Mouse (Mus musculus): Measurements from ENCODE around the gene Lrig3. TPM values are rescaled to one million over a fixed set of nuclear protein-coding genes. Genes with fewer than 3 reads are reported as not detected.

Gene Lrig3
- polyA plus RNA-seq, 1 experiment: 2.3 TPM

DNA sequence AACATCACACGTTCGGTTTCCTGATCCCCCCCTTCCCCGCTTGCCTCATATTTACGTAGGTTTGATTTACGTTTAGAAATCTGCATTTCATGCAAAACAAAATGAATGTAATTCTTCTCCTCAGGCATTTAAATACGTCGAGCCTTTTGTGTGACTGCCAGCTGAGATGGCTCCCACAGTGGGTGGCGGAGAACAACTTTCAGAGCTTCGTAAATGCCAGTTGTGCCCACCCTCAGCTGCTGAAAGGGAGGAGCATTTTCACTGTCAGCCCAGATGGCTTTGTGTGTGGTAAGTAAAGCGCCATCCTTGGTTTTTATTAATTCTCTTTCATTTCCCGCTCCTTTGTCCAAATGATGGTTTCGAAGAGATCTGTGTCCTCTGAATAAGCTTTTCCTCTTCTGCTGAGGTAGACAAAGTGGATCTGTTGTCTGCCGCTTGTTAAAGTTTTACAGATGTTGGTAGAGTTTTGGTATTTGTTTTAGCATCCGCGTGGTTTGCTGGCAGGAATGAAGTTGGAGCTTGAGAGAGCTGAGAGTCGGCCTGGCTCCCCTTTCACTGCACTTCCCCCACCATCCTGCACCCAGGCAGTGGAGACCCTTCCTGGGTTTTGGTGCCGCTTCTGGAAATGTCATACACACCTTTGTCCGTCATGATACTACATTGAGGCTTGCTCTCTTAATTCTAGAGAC lies 37.0 kb downstream of the Lrig3 start:
- Histone ChIP-seq H3K4me3 (ENCODE audit: insufficient read depth, low read depth, low read length) (no peak overlapping the region), H3K4me1 (ENCODE audit: control insufficient read depth, insufficient read depth, insufficient read length, low read length) (0 out of 2 replicates have a peak, but pooled peaks cover 2% of the 10 kb centered on the region), H3K27ac (replicated peaks; ENCODE audit: low read depth, low read length) (no peak overlapping the region)

DNA sequence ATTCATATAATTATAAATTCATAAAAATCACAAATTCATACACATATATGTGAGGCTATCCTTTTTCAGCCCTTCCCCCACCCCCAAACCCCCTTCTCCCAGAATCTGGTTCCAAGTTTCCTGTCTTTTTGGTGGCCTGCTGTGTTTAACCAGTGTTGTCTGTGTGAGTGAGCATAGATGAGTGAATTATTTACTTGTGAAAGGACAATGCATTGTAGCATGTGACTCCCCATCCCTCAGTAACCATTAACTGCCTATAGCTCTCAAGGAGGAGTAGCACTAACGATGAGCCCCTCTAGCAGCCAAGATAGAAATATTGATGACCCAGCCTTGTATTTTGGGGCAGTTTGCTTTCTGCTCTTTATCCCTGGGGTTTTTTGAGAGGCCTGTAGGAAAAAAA lies 37.9 kb downstream of the Lrig3 start:
- Histone ChIP-seq H3K4me3 (ENCODE audit: insufficient read depth, low read depth, low read length) (no peak overlapping the region), H3K27ac (replicated peaks; ENCODE audit: low read depth, low read length) (no peak overlapping the region), H3K4me1 (ENCODE audit: control insufficient read depth, insufficient read depth, insufficient read length, low read length) (0 out of 2 replicates have a peak, but pooled peaks cover 2% of the 10 kb centered on the region)

DNA sequence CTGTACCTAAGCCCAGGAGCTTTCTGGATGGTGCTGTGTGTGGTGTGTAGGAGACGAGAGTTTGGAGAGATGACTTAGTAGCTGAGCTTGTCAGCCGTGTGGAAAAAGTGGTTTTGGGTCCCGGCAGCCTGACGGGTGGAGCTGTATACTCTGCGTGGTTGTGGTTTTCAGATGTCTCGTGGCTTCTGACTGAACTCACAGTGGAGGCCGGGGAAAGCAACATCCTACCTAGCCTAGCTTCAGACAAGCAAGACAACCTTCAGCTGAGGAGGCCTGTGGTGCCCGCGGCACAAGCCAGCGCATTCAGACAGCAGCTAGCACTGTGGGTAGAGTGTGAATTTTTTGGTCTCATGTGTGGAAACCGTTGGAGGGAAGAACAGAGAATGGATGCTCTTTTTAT lies 47.7 kb downstream of the Lrig3 start:
- Histone ChIP-seq H3K4me1 (ENCODE audit: control insufficient read depth, insufficient read depth, insufficient read length, low read length) (no peaks in the 10 kb centered on the region), H3K4me3 (ENCODE audit: insufficient read depth, low read depth, low read length) (no peak overlapping the region), H3K27ac (replicated peaks; ENCODE audit: low read depth, low read length) (no peak overlapping the region)

DNA sequence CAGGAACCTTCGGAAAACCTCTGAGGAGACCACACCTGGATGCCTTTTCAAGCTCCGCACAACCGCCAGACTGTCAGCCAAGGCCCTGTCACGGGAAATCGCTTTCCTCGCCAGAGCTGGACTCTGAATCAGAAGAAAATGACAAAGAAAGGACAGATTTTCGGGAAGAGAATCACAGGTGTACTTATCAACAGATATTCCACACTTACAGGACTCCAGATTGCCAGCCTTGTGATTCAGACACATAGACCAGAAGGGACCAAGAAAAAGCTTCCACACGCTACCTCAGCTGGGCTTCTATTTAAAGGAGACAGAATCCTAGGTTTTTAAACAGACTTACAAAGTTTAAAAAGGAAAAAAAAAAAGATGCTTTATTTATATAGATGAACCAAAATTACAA lies 48.7 kb downstream of the Lrig3 start:
- no peaks in the 10 kb centered on the region for H3K4me1 ChIP-seq (ENCODE audit: control insufficient read depth, insufficient read depth, insufficient read length, low read length)
- no peak overlapping the region for H3K27ac ChIP-seq (replicated peaks; ENCODE audit: low read depth, low read length)

DNA sequence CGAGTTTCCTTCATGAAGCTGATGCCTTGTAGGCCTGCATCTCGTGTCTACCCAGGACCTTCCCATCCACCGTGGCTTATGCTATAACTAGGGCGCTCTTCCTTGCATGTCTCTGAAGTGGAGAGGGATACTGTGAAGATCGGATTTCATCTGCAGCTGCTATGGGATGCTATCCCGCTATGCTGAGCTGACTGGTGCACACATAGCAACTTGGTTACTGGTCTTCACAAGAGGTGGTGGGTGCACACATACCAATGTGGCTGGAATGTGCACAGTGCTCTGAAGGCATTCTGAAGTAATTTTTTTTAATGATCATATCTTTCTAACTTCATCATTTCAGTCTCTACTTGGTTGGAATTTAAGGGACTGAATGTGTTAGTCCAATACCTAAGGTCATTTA lies 49.7 kb downstream of the Lrig3 start:
- H3K27ac ChIP-seq (replicated peaks; ENCODE audit: low read depth, low read length): no peak overlapping the region
- H3K4me1 ChIP-seq (ENCODE audit: control insufficient read depth, insufficient read depth, insufficient read length, low read length): no peaks in the 10 kb centered on the region
- no peak overlapping the region for H3K4me3 ChIP-seq (ENCODE audit: insufficient read depth, low read depth, low read length)

More for the DNA sequence above, 48.7 kb downstream of the Lrig3 start:
- no peak overlapping the region for H3K4me3 ChIP-seq (ENCODE audit: insufficient read depth, low read depth, low read length)

DNA sequence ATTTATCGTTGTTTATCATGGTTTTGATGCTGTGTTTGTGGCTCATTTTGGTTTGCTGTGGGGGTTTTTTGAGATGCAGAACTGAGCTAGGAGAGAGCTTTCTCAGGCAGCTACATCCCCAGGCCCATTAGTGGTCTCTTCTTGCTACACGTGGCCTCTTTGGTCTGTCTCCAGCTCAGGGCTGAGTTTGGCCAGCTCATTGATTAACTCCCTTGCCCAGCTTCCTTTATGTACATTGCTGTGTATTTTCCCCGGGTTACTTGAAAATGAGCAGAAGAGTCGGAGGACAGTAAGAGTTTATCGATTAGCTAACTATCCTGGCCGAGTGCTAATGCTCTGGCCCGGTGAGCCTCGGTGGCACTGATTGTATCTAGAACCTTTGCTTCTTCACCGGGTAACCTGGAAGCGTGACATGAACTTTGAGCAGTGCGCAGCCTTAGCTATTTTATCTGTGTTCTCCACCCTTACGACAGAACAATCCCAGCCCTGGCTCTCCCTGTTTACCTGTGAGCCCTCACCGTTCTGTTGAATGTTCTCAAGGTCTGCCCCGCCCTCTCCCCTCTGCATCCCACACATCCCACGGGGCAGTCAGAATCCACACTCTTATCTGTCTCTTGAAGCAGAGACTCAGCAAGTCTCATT lies 53.5 kb downstream of the Lrig3 start:
- H3K4me3 ChIP-seq (ENCODE audit: insufficient read depth, low read depth, low read length): no peak overlapping the region
- no peak overlapping the region for H3K27ac ChIP-seq (replicated peaks; ENCODE audit: low read depth, low read length)
- no peaks in the 10 kb centered on the region for H3K4me1 ChIP-seq (ENCODE audit: control insufficient read depth, insufficient read depth, insufficient read length, low read length)

DNA sequence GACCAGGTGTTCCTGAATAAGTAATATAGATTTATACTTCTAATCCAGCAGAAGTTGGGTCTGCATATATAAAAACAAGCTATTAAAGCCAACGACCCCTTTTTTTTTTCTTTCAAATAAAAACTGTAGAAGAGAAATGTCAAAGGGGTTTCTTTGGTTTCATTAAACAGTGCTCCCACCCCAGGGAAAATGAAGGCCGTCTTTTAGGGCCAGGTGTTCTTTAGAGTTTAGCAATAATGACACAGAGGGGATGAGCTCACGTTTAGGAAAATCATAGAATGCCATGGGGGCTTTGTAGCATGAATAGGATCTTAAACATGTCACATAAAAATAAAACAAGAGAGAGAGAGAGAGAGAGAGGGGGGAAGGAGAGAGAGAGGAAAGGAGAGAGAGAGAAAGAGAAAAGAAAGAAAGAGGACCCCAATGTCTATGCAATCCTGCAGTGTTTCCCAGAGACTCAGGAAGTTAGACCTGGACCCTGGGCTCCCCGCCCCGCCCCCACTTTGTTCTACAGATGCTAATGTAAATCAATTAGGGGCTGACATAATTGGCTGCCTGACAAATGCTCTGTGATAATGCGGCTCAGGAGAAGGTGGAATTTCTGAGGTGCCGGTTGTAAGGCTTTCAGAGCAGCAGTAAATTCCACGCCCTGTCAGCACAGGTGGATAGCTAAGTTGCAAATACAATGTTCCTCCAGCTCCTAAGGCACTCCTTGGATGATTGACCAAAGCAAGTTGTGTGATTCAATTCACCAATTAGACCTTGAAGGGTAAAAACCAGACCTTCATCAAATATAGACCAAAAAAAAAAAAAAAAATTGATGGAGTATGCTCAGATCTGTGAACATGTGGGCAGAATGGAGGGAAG lies 62.8 kb downstream of the Lrig3 start:
- no peak overlapping the region for H3K27ac ChIP-seq (replicated peaks; ENCODE audit: low read depth, low read length)
- no peak overlapping the region for H3K4me3 ChIP-seq (ENCODE audit: insufficient read depth, low read depth, low read length)
- H3K4me1 ChIP-seq (ENCODE audit: control insufficient read depth, insufficient read depth, insufficient read length, low read length): no peaks in the 10 kb centered on the region

DNA sequence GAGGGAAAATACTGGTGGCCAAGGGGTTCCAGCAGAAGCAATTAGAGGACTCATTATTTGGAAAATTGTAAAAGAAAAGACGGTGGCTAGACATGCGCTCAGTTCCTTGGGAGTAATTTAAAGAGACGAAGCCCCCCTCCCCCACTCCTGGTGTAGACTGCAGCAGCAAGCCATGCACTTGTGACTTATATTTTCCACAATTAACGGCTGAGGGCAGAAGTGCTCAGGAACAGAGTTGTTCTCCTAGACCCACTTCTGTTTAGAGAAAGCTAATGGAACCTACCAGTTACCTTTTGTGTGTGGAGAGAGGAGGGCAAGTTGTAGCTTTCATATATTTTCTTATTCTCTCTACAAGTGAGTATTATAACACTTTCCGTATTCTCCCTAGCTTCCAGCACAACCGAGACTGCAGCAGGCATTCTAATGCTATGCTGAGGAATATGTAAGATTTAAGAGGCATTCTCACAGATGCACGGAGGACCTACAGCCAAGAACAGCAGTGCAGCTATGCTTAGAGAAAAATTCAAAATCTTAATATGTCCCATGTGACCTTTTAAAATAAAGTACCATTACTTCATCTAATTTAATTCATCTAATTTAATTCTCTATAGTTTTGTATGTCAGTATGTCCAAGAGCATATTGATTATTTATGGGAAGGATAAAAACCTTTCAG lies 63.6 kb downstream of the Lrig3 start:
- no peak overlapping the region for H3K4me3 ChIP-seq (ENCODE audit: insufficient read depth, low read depth, low read length)
- no peaks in the 10 kb centered on the region for H3K4me1 ChIP-seq (ENCODE audit: control insufficient read depth, insufficient read depth, insufficient read length, low read length)
- H3K27ac ChIP-seq (replicated peaks; ENCODE audit: low read depth, low read length): no peak overlapping the region

DNA sequence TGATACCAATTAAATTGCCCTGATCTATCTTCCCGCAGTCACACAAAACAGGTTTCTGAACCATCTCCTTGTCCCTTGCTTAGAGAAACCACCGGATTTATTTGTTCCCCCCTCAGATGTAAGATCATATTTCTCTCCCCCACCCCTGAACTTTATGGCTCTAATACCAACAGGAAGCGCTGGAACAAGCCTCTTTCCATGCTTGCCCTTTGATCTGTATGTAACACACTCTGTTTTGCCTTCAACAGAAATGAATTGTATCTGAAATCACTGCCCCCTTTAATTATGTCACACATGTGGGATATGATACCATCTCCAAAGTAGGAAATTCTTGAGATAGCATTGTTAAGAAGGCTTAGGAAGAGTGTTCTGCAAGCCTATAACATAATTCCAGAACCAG lies 90.9 kb downstream of the Lrig3 start:
- H3K4me3 ChIP-seq (ENCODE audit: insufficient read depth, low read depth, low read length): no peak overlapping the region
- H3K4me1 ChIP-seq (ENCODE audit: control insufficient read depth, insufficient read depth, insufficient read length, low read length): no peaks in the 10 kb centered on the region
- no peak overlapping the region for H3K27ac ChIP-seq (replicated peaks; ENCODE audit: low read depth, low read length)

DNA sequence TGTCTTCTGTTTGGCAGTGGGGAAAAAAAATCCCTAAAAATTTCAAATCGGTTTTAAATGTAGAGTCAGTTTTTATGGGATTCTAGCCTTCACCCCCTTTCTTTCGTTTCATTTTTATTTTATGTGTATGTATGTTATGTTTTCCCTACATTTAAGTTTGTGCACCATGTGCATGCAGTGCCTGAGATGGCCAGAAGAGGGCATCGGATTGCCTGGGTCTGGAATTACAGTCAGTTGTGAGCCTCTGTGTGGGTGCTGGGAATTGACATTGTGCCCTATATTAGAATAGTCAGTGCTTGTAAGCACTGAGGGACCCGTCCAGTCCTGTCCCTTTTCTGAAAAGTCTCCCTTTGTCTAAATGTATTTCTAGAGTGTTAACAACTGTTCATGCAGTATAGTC lies 96.8 kb downstream of the Lrig3 start:
- Histone ChIP-seq H3K4me1 (ENCODE audit: control insufficient read depth, insufficient read depth, insufficient read length, low read length) (no peaks in the 10 kb centered on the region), H3K4me3 (ENCODE audit: insufficient read depth, low read depth, low read length) (no peak overlapping the region), H3K27ac (replicated peaks; ENCODE audit: low read depth, low read length) (no peak overlapping the region)
